Mouse (Mus musculus) lung, embryonic 14.5 days (tissue): Measurements from ENCODE around the gene Zcchc14. TPM values are rescaled to one million over a fixed set of nuclear protein-coding genes. Genes with fewer than 3 reads are reported as not detected.

Source experiments
- ATAC-seq: fragments of 200-750 bp; cut with Nextera tagmentation; 2 replicates; pipeline ENCODE4 v1.8.0; 2017; ENCODE audit warnings: mild to moderate bottlenecking, moderate TSS enrichment, moderate library complexity; ENCODE audit not compliant: insufficient read depth
- DNase-seq: peaks from one replicate; pipeline ENCODE4 v3.0.0-alpha.2; 2015
- H3K27ac ChIP-seq: fragments of 300-500 bp; sonication (generic); 2 replicates; pipeline ENCODE4 v1.5.1; 2014; ENCODE audit warnings: low read depth, mild to moderate bottlenecking, moderate library complexity
- H3K27me3 ChIP-seq: fragments of 300-500 bp; sonication (generic); 2 replicates; pipeline ENCODE4 v1.6.1; 2014; ENCODE audit warnings: low read length, control low read depth; ENCODE audit not compliant: insufficient read depth
- H3K36me3 ChIP-seq: fragments of 300-500 bp; sonication (generic); 2 replicates; pipeline ENCODE4 v1.6.1; 2014; ENCODE audit warnings: control low read depth; ENCODE audit not compliant: insufficient read depth
- H3K4me1 ChIP-seq: fragments of 300-500 bp; sonication (generic); 2 replicates; pipeline ENCODE4 v1.6.1; 2014; ENCODE audit warnings: antibody characterized with exemption, control low read depth; ENCODE audit not compliant: insufficient read depth
- H3K4me2 ChIP-seq: fragments of 300-500 bp; sonication (generic); 2 replicates; pipeline ENCODE4 v1.6.1; 2014; ENCODE audit warnings: mild to moderate bottlenecking
- H3K4me3 ChIP-seq: fragments of 300-500 bp; sonication (generic); 2 replicates; pipeline ENCODE4 v1.5.1; 2014; ENCODE audit warnings: low read depth, low read length
- H3K9ac ChIP-seq: fragments of 300-500 bp; sonication (generic); 2 replicates; pipeline ENCODE4 v1.6.1; 2014
- H3K9me3 ChIP-seq: fragments of 300-500 bp; sonication (generic); 2 replicates; pipeline ENCODE4 v1.6.1; 2016; ENCODE audit warnings: low read depth, low read length, control low read depth
- CTCF ChIP-seq: IDR thresholded peaks from 2 replicates; pipeline ENCODE4 v1.5.1; 2016; ENCODE audit warnings: antibody characterized with exemption, low read depth
- WGBS: fragments of 180-500 bp; shearing (Covaris S2); extraction: QIAGEN DNeasy Blood & Tissue Kit; methylation state at CpG from one replicate; pipeline ENCODE4 v1.1.7; 2014; 5-methylcytosine and 5-hydroxymethylcytosine counted together
- polyA plus RNA-seq: library from polyadenylated mRNA; unstranded; fragments of >200 nt; fragmentation: Nextera tagmentation; extraction: Ambion mirVana; gene quantifications from 2 replicates; pipeline ENCODE4 v1.2.1, GENCODE M21; 2014

Gene Zcchc14
- polyA plus RNA-seq, 1 experiment from 2014 or later, result 25.0 TPM

- H3K9ac ChIP-seq, result no peak overlapping the region; the same call in 1 of the 2 replicates
- H3K4me2 ChIP-seq, result no peak overlapping the region
- no peak overlapping the region for H3K27ac ChIP-seq
- H3K36me3 ChIP-seq, result no peaks in the 10 kb centered on the region
- H3K27me3 ChIP-seq, result no peaks in the 10 kb centered on the region
- no peak overlapping the region for H3K4me3 ChIP-seq
- 84% methylated on average over 3 of the region's 3 CpGs for WGBS
- DNase-seq (no peak), ATAC-seq (no peak)
- no peaks in the 10 kb centered on the region for H3K9me3 ChIP-seq
- peaks cover 11% of the 10 kb centered on the region for H3K4me1 ChIP-seq
- no peak for TF ChIP-seq CTCF
Measured at GRCm38 (mm10) chr8:121575661-121576060, 77.0 kb downstream of the Zcchc14 start.

- H3K9me3 ChIP-seq, result no peaks in the 10 kb centered on the region
- TF ChIP-seq CTCF, result no peak
- ATAC-seq, result peak; percentile 43; the same call in 1 of the 2 replicates
- H3K4me1 ChIP-seq, result peaks cover 7% of the 10 kb centered on the region
- H3K4me2 ChIP-seq, result no peak overlapping the region
- no peak overlapping the region for H3K4me3 ChIP-seq
- DNase-seq, result peak; percentile 53
- no peaks in the 10 kb centered on the region for H3K27me3 ChIP-seq
- H3K27ac ChIP-seq, result no peak overlapping the region
- WGBS, result 27% methylated on average over 3 of the region's 3 CpGs
- no peak overlapping the region for H3K9ac ChIP-seq
- no peaks in the 10 kb centered on the region for H3K36me3 ChIP-seq
Measured at GRCm38 (mm10) chr8:121573275-121573674, 79.4 kb downstream of the Zcchc14 start.

- Histone ChIP-seq H3K4me1 (peaks cover 4% of the 10 kb centered on the region), H3K27me3 (no peaks in the 10 kb centered on the region), H3K27ac (no peak overlapping the region), H3K4me2 (no peak overlapping the region), H3K9me3 (no peaks in the 10 kb centered on the region), H3K36me3 (no peaks in the 10 kb centered on the region), H3K9ac (no peak overlapping the region), H3K4me3 (no peak overlapping the region)
- ATAC-seq (no peak), DNase-seq (no peak)
- no peak for TF ChIP-seq CTCF
- 59% methylated on average over 7 of the region's 7 CpGs for WGBS
Measured at GRCm38 (mm10) chr8:121572121-121572520, 80.6 kb downstream of the Zcchc14 start.

- no peak for ATAC-seq
- Histone ChIP-seq H3K36me3 (0 out of 2 replicates have a peak, but pooled peaks cover 3% of the 10 kb centered on the region), H3K27me3 (no peaks in the 10 kb centered on the region), H3K4me1 (no peaks in the 10 kb centered on the region), H3K27ac (peak overlapping the region; percentile 24; the same call in 1 of the 2 replicates), H3K9ac (no peak overlapping the region), H3K4me3 (peak overlapping the region; percentile 19), H3K9me3 (no peaks in the 10 kb centered on the region), H3K4me2 (peak overlapping the region; percentile 51)
- WGBS, result 54% methylated on average over 17 of the region's 17 CpGs
- TF ChIP-seq CTCF, result no peak
- DNase-seq, result no peak
Measured at GRCm38 (mm10) chr8:121570801-121571200, 81.9 kb downstream of the Zcchc14 start.

GRCm38 (mm10) chr8:121570335-121570734 is 82.4 kb downstream of the Zcchc14 start:
- ATAC-seq (no peak), DNase-seq (peak; percentile 33)
- peak overlapping the region; percentile 51 for H3K4me2 ChIP-seq
- no peak for TF ChIP-seq CTCF
- 0 out of 2 replicates have a peak, but pooled peaks cover 5% of the 10 kb centered on the region for H3K36me3 ChIP-seq
- no peak overlapping the region; the same call in 1 of the 2 replicates for H3K9ac ChIP-seq
- H3K4me1 ChIP-seq, result no peaks in the 10 kb centered on the region
- WGBS, result 42% methylated on average over 21 of the region's 21 CpGs
- peak overlapping the region; percentile 19 for H3K4me3 ChIP-seq
- H3K9me3 ChIP-seq, result no peaks in the 10 kb centered on the region
- peak overlapping the region; percentile 24; the same call in 1 of the 2 replicates for H3K27ac ChIP-seq
- H3K27me3 ChIP-seq, result no peaks in the 10 kb centered on the region

GRCm38 (mm10) chr8:121568321-121568720 is 84.4 kb downstream of the Zcchc14 start:
- Histone ChIP-seq H3K9ac (no peak overlapping the region), H3K4me1 (no peaks in the 10 kb centered on the region), H3K27me3 (no peaks in the 10 kb centered on the region), H3K4me3 (no peak overlapping the region), H3K4me2 (no peak overlapping the region), H3K9me3 (no peaks in the 10 kb centered on the region), H3K36me3 (0 out of 2 replicates have a peak, but pooled peaks cover 5% of the 10 kb centered on the region), H3K27ac (no peak overlapping the region)
- TF ChIP-seq CTCF, result no peak
- WGBS, result 58% methylated on average over 6 of the region's 6 CpGs
- no peak for DNase-seq
- ATAC-seq, result no peak

GRCm38 (mm10) chr8:121563701-121564100 is 89.0 kb downstream of the Zcchc14 start:
- Histone ChIP-seq H3K9me3 (no peaks in the 10 kb centered on the region), H3K4me2 (no peak overlapping the region), H3K27ac (no peak overlapping the region), H3K4me1 (no peaks in the 10 kb centered on the region), H3K9ac (no peak overlapping the region), H3K36me3 (peaks cover 20% of the 10 kb centered on the region; the same call in 1 of the 2 replicates), H3K27me3 (no peaks in the 10 kb centered on the region), H3K4me3 (no peak overlapping the region)
- TF ChIP-seq CTCF, result no peak
- no peak for ATAC-seq
- 59% methylated on average over 6 of the region's 6 CpGs for WGBS
- no peak for DNase-seq

GRCm38 (mm10) chr8:121562941-121563351 is 89.8 kb downstream of the Zcchc14 start:
- Histone ChIP-seq H3K9ac (no peak overlapping the region; the same call in 1 of the 2 replicates), H3K9me3 (no peaks in the 10 kb centered on the region), H3K4me3 (no peak overlapping the region), H3K27ac (no peak overlapping the region), H3K4me1 (no peaks in the 10 kb centered on the region), H3K36me3 (peaks cover 25% of the 10 kb centered on the region; the same call in 1 of the 2 replicates), H3K27me3 (no peaks in the 10 kb centered on the region), H3K4me2 (no peak overlapping the region)
- ATAC-seq (no peak), DNase-seq (no peak)
- no peak for TF ChIP-seq CTCF
- 72% methylated on average over 9 of the region's 9 CpGs for WGBS
